Mouse (Mus musculus): ENCODE measurements around the gene Mak. TPM values are rescaled to one million over a fixed set of nuclear protein-coding genes. Genes with fewer than 3 reads are reported as not detected.

Gene Mak
- total RNA-seq (2021): not detected

DNA sequence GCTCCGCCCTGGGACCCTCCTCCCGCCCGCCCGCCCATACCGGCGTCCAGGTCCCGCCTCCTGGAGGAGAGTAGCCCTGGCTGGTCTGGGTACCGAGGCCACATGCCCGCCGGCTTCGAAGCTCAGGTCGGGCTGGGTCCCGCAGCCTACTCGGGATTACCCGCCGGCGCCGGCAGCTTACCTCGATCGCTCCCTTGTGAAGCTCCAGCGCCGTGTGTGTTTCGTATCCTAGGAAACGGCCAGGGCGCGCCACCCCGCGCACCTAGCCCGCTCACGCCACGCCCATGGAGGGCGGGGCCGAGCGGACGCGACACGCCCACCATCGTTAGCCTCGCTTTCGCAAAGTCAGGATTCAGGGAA lies at the start of gene Mak:
Gene Mak (minus strand): TSS at position 286 of the 360 bp plus-strand sequence.
- intact Hi-C loops (cut with DNase I): no loop called here
- no peak for DNase-seq (ENCODE audit: low spot score)

DNA sequence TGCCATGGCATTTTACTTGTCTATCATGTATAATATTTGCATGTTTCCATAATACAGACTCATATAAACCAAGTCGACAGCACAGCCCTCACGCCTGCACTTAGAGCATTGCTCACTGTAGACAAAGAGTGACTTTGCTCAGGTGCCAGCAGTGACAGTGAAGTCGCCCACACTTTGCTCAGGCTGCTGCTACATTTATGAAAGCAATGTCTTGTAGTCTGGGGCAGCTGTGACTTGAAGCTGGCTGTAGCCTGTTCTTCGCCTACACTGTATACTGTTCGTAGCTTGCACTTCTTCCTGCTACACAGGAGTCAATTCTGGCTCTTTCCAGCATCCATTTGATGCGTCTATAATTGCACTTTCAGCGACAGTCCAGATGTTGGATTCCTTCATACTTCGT lies 49.6 kb upstream of the Mak start:
- no peak for DNase-seq (ENCODE audit: low spot score)
- intact Hi-C loops (cut with DNase I): no loop called here

DNA sequence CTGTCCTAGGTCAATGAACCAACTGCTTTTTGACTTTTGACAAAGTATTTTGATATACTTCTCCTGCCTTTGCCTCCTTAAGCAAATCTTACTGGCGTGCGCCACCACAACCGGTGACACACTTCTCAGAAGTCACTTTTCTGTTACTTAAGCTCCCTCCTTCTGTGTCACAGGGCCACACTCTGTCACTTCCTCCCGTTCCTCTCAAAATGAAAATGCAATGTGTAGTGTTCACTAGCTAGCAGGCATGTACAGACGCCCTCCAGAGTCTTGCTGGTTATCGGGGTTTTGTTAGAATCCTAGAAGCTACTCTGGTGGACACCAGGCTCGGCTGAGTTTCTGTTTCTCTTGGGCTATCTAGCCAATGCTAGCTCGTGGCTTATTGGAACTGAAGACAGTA lies 48.8 kb upstream of the Mak start:
- DNase-seq (ENCODE audit: low spot score): no peak
- intact Hi-C loops (cut with DNase I): no loop called here

DNA sequence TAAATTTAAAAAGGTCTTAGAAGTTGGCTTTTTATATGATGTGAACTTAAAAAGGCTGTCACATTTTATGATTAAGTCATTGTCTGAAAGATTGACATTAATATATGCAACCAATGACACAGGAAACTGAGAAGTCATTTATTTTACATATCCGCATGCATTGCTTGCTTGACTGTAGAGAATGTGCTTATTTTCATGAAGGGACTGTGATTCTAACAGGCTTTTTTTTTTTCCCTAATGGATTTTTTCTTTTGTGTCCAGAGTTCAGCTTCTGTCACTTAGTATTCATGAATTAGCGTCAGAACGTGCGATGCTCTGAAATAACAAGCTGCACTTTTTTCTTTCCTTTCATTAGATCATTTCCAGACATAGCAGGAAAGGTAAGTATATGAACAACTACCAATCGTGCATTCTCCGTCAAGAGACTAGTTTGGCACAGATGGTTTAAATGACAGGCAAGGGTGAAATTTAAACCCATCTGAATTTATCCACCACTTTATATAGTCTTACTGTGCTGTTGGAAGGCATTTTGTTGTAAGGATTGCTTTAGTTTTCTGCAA lies 44.2 kb upstream of the Mak start:
- DNase-seq (ENCODE audit: low spot score): no peak

DNA sequence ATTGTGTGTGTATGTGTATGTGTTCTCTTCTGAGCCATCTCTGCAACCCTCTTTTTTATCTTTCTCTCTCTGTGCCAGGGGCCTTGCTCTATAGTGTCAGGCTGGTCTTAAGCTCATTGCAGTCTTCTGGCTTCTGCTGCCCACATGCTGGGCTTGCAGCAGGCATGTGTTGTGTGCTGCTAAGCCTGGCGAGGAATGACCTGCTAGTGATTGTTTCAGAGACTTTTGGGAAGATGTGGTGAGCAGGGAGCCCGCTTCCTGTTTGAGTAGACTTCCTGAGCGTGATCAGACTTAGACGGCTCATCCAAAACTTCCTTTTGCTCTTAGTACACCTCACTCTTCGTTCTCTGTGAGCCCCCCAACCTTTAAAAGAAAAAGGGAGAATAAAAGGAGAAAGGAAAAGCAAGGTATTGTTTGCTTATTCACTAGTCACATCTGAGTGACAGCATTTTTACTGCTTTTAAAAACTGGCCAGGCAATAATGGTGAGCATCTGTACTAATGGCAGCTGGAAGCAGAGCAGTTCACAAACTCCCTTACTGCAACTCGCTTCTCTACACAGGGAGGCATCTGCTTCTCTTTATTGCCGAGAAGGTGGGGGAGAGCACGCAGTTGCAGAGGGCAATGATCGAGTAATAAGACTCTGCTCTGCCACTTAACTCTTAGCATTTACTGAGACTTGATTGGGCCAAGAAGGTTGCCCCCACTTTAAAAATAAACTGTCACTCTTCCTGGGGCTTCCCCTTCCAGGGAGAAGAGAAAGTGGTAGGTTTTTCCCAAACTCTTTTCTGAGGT lies 39.8 kb upstream of the Mak start:
- no peak for DNase-seq (ENCODE audit: low spot score)
- intact Hi-C loops (cut with DNase I): no loop called here

More for the DNA sequence above, 44.2 kb upstream of the Mak start:
- intact Hi-C loops (cut with DNase I): no loop called here

DNA sequence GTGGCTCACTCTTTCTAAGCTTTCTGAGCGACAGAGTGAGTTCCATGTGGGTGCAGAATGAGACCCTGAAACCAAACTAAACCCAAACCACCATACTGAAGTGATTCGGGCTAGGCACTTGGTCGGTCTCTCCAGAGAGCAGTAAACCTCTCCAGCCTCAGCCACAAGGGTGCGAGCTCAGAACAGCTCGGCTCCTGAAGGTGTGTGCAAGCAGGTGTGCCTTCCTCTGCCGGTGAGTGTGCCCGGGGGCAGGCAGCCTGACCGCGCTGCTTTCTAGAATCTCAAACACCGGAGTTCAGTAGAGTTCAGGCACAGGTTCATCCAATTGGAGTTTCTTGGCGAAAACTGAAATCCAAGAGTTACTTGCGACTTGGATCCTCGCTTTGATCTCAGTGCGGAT lies 34.4 kb upstream of the Mak start, which contains the start of gene Sycp2l:
Gene Sycp2l (plus strand): TSS at position 368 of the 400 bp plus-strand sequence.
- DNase-seq (ENCODE audit: low spot score): no peak
- intact Hi-C loops (cut with DNase I): no loop called here

DNA sequence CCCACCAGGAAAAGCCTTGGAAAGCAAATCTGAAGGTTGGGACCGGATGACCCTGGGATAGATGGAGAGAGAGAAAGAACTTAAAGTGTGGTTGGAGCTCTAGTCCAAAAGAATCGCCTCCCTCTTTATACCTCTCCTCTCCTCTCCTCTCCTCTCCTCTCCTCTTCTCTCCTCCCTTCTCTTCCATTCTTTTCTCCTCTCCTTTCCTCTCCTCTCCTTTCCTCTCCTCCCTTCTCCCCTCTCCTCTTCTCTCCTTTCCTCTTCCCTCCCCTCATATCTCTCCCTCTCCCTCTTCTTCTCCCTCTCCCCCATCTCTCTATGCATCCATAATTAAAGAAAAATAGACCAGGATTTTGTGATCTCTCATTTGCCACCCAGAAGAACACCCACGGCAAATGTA lies 31.4 kb upstream of the Mak start, which contains the start of gene Gcm2:
Gene Gcm2 (minus strand): TSS at position 101 of the 400 bp plus-strand sequence.
- no peak for DNase-seq (ENCODE audit: low spot score)
- intact Hi-C loops (cut with DNase I): no loop called here

DNA sequence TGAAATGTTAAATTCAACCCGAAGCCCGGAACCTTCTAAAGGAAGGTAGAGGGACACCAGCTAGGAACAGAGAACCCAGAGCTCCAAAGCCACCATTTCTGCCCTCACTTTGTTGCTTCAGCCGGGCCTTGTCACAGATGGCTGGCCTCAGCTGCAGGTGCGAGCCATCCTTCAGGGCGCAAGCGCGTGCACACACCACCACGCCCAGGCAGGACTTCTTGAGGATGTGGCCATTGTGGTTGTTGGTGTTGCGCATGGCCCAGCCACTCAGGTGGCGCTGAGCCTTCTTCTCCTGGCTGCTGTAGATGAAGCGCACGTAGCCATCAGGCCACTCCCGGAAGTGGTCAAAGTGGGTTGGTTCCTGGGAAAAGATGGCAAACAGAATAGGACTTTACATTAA lies 26.0 kb upstream of the Mak start:
- intact Hi-C loops (cut with DNase I): no loop called here

DNA sequence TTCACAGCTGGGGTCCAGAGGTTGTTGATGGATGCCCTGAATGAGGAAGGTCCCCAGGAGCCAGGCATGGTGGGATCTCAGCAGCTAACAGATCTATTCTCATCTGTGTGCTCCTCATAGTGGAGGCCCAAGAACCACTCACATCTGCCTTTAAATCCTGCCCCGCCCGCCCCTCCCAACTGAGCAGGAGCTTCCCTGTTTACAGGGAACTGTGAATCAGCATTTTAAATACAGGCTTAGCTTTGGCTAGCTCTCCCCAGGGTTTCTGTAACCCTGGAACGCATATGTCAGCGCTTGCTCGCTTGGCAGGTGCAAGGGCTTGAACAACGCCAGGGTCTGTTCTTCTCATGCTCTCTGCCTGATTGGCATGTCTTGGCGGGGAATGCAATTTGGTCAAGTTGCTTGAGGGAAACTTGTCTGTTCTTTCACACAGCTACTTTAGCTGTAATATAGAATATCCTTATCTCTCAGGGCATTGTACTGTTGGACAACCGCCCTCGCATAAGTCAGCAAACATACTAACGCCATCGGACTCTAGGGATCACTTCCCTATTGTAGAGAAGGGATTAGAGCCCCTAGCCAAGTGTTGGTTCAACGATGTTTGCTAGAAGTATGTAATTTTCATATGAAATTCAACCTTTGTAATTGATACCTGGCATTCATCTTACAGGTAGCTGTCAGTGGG lies 24.5 kb upstream of the Mak start:
- intact Hi-C loops (cut with DNase I): no loop called here
- no peak for DNase-seq (ENCODE audit: low spot score)

More for the DNA sequence above, 26.0 kb upstream of the Mak start:
- no peak for DNase-seq (ENCODE audit: low spot score)

DNA sequence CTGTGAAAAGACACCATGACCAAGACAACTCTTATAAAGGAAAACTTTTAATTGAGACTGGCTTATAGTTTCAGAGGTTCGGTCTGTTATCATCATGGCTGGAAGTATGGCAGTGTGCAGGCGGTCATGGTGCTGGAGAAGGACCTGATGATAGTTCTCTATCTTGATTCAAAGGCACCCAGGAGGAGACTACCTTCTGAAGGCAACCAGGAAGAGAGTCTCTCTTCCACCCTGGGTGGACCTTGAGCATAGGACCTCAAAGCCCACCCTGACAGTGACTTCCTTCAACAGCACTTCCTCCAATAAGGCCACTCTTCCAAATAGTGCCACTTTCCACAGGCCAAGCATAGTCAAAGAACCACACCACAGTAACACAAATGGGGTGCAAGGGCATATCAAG lies 20.5 kb upstream of the Mak start:
- no peak for DNase-seq (ENCODE audit: low spot score)
- intact Hi-C loops (cut with DNase I): no loop called here

DNA sequence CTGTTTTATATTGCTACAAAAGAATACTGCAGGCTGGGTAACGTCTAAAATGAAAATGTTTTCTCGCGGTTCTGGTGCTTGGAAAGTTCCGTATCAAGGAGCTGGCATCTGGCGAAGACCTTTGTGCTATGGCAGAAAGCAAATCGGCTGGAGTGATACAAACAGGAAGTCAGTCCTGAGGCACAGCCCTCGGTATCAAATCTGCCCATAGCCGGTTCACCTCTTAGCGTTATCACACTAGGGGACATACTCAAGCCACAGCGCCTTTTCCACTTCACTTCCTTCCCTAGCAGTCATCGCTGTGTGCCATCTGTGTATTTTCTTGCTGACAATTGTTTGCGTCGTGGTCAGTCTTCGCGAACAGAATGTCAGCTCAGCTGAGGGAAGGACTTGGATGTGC lies 18.8 kb upstream of the Mak start:
- no peak for DNase-seq (ENCODE audit: low spot score)
- intact Hi-C loops (cut with DNase I): no loop called here

DNA sequence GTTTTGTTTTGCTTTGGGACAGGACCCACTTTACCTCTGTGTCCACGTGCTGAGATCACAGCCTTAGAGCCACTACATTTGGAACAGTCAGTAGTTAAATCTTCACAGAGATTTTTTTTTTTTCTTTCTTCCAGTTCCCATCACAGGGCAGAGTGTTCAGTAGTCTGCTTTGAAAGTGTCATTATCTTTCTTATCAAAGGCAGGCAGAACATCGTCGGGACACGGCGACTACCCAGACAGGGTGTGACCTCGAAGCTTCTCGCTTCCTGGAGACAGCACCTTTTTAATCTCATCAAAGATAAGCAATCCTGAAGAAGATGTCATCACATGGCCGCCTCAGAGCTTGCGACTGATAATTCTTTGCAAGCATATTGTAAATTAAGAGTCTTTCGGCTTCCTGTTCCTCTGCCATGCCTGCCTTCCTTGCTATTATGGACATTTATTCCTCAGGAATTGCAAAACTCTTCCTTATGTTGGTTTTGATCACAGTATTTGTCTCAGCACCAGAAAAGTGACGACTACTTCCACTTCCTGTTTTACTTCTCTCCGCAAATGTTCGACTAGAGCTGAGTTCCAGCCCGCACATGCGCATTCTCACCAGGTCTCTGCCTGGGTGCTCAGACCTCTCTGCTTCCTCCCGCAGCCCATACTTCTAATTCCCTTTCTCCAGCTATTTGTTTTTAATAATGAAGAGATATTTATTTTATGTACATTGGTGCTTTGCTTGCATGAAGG lies 18.0 kb upstream of the Mak start:
- intact Hi-C loops (cut with DNase I): no loop called here
- DNase-seq (ENCODE audit: low spot score): no peak

DNA sequence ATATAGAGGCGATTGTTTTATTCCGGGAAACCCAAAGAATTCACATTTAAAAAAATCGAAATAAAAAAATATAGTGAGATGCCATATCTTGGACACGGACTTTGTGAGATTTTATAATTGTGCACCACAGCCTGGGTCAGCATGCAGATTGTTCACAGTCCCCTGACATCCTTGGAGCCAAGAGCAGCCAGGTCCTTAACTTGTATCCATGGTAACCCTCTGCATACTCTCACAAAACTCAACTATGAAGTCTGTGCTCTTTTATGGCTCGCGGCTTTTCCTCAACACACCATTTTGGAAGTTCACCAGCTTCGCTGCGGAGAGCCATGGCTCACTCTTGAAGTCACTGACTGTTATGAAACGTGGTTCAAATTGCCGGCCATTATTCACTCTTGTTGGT lies 14.7 kb upstream of the Mak start:
- DNase-seq (ENCODE audit: low spot score): no peak
- intact Hi-C loops (cut with DNase I): no loop called here

DNA sequence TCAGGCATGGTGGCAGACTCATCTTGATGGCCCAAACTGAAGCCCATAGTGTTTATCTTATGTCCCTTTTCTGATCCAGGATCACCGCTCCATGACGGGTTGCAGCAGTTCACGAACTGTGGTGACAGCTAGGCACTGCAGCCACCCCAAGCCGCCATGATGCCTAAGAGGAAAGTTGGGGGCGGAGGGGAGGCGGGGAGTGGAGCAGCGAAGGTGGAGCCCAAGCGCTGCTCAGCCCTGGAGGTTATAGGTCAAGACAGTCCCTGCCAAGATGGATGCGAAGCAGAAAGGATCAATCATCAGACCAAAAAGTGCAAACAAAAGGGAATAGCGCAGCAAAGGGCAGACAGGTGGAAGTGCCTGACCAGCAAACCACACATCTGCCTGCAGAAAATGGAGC lies 11.8 kb upstream of the Mak start:
- no peak for DNase-seq (ENCODE audit: low spot score)

DNA sequence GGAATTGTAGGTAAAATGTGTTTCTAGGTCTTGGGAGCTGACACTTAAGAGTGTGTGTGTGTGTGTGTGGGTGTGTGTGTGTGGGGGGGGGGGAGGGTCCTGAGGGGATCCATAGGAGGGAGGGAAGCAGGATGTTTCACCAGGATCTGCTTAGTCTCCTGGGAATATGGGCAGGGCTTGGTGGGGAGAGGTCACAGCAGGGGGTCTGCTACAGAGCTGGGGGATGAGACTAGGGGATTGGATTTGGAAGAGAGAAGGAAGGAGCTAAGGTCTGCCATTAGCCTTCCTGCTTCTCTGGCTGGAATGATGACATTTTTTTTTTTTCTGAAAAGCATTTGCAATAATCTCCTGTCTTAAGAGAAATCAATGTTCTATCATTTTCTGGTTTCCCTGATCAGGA lies 9.2 kb upstream of the Mak start:
- intact Hi-C loops (cut with DNase I): no loop called here

More for the DNA sequence above, 11.8 kb upstream of the Mak start:
- intact Hi-C loops (cut with DNase I): no loop called here

DNA sequence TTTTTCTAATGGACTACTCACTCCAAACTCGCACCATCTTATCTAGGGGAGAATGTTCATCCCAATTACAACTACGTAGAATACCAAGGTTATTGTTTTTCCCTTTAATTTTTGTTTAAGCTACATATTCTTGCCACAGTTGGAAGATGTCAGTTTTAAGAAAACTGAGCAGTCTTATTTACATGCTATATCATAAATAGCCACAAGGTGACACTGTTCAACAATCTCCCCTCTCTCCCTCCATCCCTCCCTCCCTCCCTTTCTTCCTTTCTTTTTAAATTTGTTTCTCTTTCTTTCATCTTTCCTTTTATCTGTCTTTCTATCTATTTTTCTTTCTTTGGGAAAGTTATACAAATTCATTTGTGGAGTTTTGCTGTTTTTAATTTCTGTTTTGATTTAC lies 5.6 kb upstream of the Mak start:
- intact Hi-C loops (cut with DNase I): loop anchor here (2.0 kb wide), 1 partner anchor 154 kb away; no protein-coding TSS in a partner anchor
- no peak for DNase-seq (ENCODE audit: low spot score)

More for the DNA sequence above, 9.2 kb upstream of the Mak start:
- no peak for DNase-seq (ENCODE audit: low spot score)

DNA sequence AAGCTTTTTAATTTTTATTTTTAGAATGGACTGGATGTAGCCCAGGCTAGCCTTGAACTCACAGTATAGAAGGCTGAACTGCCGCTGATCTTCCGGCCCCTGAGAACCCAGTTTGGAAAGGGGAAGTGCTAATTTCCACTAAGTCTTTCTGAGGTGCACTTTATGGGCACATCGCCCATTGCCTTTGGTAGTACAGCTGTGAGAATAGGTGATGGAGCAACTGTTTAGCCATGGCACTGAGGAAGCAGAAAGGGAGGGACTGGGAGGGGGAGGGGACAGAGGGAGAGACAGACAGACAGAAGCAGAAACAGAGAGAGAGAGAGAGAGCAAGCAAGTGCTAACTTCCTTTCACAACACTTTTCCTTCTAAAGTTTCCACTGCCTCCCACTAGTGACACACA lies 5.0 kb upstream of the Mak start:
- no peak for DNase-seq (ENCODE audit: low spot score)
- intact Hi-C loops (cut with DNase I): loop anchor here (2.0 kb wide), 1 partner anchor 154 kb away; no protein-coding TSS in a partner anchor

DNA sequence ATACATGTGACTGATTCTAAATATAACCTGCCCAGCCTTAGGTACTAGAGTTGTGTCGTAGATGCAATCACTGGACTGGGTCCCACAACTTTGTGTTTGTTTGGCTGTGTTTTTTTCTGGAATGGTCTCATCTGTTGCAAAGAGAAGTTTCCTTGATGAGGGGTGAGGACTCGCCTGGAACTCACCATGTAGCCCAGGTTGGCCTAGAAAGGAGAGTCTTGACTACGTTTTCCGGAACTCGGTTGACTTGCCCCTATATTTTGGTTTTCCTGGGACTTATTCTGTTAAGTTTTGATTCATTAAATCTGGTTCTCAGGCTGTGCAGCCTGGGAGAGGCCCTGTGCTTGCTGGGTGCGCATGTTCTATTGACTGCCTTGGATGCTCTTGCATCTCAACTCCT lies 1.2 kb upstream of the Mak start:
- intact Hi-C loops (cut with DNase I): no loop called here
- no peak for DNase-seq (ENCODE audit: low spot score)

DNA sequence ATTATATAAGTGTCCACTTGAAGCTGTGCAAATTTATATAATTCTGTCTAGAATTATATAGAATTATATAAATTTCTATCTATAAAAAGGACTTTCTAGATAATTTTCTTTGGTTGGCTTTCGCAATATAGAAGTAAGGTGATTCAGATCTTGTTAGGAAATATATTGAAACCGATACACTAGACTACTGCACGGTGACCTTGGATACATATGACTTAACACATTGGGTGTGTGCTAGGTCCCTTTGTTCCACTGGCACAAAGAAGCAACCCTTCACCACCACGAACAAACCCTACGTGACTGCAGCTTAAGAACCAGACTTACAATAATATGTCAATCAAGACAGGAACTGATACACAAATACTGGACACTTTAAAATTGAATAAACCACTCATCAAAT lies 353 bp upstream of the Mak start:
- intact Hi-C loops (cut with DNase I): no loop called here
- no peak for DNase-seq (ENCODE audit: low spot score)

DNA sequence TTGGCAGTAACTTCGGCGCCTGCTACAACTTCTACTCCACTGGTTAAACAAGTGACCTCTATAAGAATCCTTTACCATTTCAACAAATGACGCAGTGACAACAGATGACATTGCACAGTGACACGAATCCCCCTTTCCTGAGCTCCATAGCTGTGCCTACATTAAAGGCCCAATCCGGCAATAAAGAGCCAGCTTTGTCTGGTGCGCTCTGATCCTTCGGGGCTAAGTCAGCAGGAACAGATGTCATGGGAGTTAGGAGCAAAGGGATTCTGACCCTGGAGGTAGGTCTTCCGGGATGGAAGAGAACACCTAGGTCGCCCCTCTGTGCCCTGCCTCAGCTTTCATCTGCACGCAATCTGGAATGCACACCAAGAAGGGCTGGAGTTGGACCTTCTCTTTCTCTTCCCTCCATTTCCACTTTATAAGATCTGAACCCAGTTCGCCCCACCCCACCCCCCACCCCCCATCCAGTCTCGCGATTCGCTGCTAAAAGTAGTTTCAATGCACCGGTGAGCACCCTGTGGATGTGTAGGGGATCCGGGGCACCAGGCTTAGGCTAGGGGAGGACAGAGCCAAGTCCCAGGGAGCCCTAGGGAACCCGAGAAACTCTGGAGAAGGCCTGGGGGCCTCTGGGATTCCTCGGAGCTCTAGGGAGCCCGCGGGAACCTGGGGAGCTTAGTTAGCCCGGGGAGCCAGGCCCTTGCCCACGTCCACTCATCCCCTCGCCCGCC lies 651 bp downstream of the Mak start:
- DNase-seq (ENCODE audit: low spot score): no peak
- intact Hi-C loops (cut with DNase I): no loop called here

Data from heart, postnatal 25 days (tissue).